Mouse (Mus musculus) effector memory CD4-positive, alpha-beta T cell, adult 5 months (primary cell): ENCODE data around the gene Ly75. TPM values are rescaled to one million over a fixed set of nuclear protein-coding genes. Genes with fewer than 3 reads are reported as not detected.

Source experiments
- polyA plus RNA-seq: library from polyadenylated mRNA; unstranded; fragments of 100-300 nt; shearing (Covaris generic); gene quantifications from one replicate; pipeline ENCODE4 v1.2.1, GENCODE M21; 2017

Gene Ly75
- polyA plus RNA-seq, result 29.7 TPM

GRCm38 (mm10) chr2:60382858-60383669, at the start of gene Ly75:
Gene Ly75 (minus strand): TSS chr2:60383303.

DNA sequence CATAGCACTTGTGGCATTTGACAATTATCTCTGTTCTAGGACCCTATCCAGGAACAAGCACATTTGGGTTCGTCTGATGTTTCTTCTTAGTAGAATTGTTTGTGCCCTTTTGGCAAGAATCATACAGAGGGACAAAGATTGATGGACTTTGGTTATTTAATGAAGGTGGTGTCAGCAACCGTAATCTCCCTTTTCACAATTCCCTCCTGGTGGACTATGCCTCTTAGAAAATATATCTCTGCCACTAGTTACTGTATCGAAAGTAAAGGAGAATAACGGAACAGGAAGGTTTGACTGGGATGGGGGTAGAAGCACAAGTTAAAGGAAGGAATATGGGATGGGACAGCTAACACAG, 98.7 kb downstream of the Ly75 start, which contains the start of gene Cd302:
TSS of gene Cd302 (minus strand) at position 22 of the 355 bp plus-strand sequence.

Other genes with a start within 250 kb of the Ly75 start
- gene Baz2b, start 173.5 kb downstream of the Ly75 start, polyA plus RNA-seq, result 45.7 TPM
- gene March7, start 173.4 kb downstream of the Ly75 start, polyA plus RNA-seq, result 228 TPM
- 1.3 TPM for gene Cd302, start 98.8 kb downstream of the Ly75 start, polyA plus RNA-seq
- not detected for gene Pla2r1, start 170.0 kb upstream of the Ly75 start, polyA plus RNA-seq